Mouse (Mus musculus): Measurements from ENCODE around the gene Slc9a3r1.

The Slc9a3r1 gene

GRCm38 (mm10) chr11:115192180-115192579 is 29.0 kb downstream of the Slc9a3r1 start:
- DNase-seq = peak; percentile 63

- no peak for DNase-seq
Measured at GRCm38 (mm10) chr11:115194693-115195092, 31.6 kb downstream of the Slc9a3r1 start.

GRCm38 (mm10) chr11:115195933-115196332 is 32.8 kb downstream of the Slc9a3r1 start:
- DNase-seq = no peak

GRCm38 (mm10) chr11:115197558-115197957 is 34.4 kb downstream of the Slc9a3r1 start:
- no peak for DNase-seq

- DNase-seq = no peak
Measured at GRCm38 (mm10) chr11:115198932-115199384, 35.8 kb downstream of the Slc9a3r1 start.

GRCm38 (mm10) chr11:115200520-115200919 is 37.4 kb downstream of the Slc9a3r1 start:
- no peak for DNase-seq

GRCm38 (mm10) chr11:115202316-115202715 is 39.2 kb downstream of the Slc9a3r1 start:
- peak; percentile 55 for DNase-seq

- DNase-seq = no peak
Measured at GRCm38 (mm10) chr11:115202756-115203155, 39.6 kb downstream of the Slc9a3r1 start.

GRCm38 (mm10) chr11:115208126-115208525 is 45.0 kb downstream of the Slc9a3r1 start:
- no peak for DNase-seq

GRCm38 (mm10) chr11:115208776-115209732 is 45.9 kb downstream of the Slc9a3r1 start:
- no peak for DNase-seq

GRCm38 (mm10) chr11:115209958-115210357 is 46.8 kb downstream of the Slc9a3r1 start:
- DNase-seq = no peak

GRCm38 (mm10) chr11:115212116-115212515 is 49.0 kb downstream of the Slc9a3r1 start:
- no peak for DNase-seq

- DNase-seq = no peak
Measured at GRCm38 (mm10) chr11:115215123-115215522, 52.0 kb downstream of the Slc9a3r1 start.

GRCm38 (mm10) chr11:115217439-115218410 is 54.6 kb downstream of the Slc9a3r1 start:
- DNase-seq = no peak

- DNase-seq = peak; percentile 42
Measured at GRCm38 (mm10) chr11:115219263-115219662, 56.1 kb downstream of the Slc9a3r1 start.

- DNase-seq = no peak
Measured at GRCm38 (mm10) chr11:115219685-115220084, 56.5 kb downstream of the Slc9a3r1 start.

GRCm38 (mm10) chr11:115222077-115222476 is 58.9 kb downstream of the Slc9a3r1 start:
- no peak for DNase-seq

GRCm38 (mm10) chr11:115222570-115222969 is 59.4 kb downstream of the Slc9a3r1 start:
- no peak for DNase-seq

- no peak for DNase-seq
Measured at GRCm38 (mm10) chr11:115223451-115223850, 60.3 kb downstream of the Slc9a3r1 start.

- no peak for DNase-seq
Measured at GRCm38 (mm10) chr11:115223877-115224276, 60.7 kb downstream of the Slc9a3r1 start.

- DNase-seq = no peak
Measured at GRCm38 (mm10) chr11:115224889-115225288, 61.7 kb downstream of the Slc9a3r1 start.

GRCm38 (mm10) chr11:115225301-115225700 is 62.2 kb downstream of the Slc9a3r1 start:
- no peak for DNase-seq
